Comparison of ENCODE assay signal across 17 mouse cellular contexts in the genomic region with DNA sequence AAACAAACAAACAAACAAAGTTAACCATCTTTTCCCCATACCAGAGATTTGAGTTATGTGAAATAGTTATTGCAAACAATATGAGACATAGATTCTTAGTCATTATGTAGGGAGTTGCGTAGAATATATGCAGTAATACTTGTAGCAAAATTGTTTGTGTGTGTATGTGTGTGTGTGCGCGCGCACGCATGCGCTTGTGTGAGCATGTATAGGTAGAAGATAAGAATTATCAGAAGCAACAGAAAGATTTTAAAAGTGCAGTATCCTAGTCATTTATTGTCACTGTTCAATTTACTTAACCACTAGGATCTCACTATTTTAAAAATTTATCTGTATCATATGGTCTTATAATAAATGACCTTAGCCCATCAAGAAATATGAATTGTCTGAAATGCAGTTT.
A peak's percentile ranks its signal among the peaks of the same experiment; 100 is the strongest.
DNase-seq lines count a peak whose midpoint lies in the region; TF ChIP-seq lines count a peak whose summit lies in the region.
"Had no signal": no experiment of that assay in that cellular context is flagged by ENCODE, and none has a peak within 500 bp of the region (broad histone marks: within the 10 kb centered on the region; RNA-seq: fewer than 3 reads in every experiment).

No protein-coding gene starts in this region.

- peaks cover 0 to 53% of the 10 kb centered on the region in 2 experiments; a peak in 2 of 4 replicates for H3K36me3 ChIP-seq in MEL (ENCODE audit: control insufficient read depth in 1 of 2, insufficient read depth in 2 of 2, low read length in 2 of 2)
- H3K36me3 ChIP-seq: G1E had no signal

- no peaks in the 10 kb centered on the region for H3K9me3 ChIP-seq in MEL (replicated peaks; ENCODE audit: insufficient read depth, low read length)
- H3K9me3 ChIP-seq: G1E had no signal

- no peak for TF ChIP-seq CTCF in MEL (IDR thresholded peaks at IDR 0.05 in 2 of 3, conservative IDR thresholded peaks at IDR 0.05 in 1 of 3; ENCODE audit: control insufficient read depth in 1 of 3, insufficient read depth in 1 of 3, low read depth in 2 of 3, low read length in 3 of 3, poor library complexity in 1 of 3, severe bottlenecking in 1 of 3)

- TF ChIP-seq RAD21 in MEL (IDR thresholded peaks at IDR 0.05; ENCODE audit: low read depth, low read length): no peak

- H3K4me1 ChIP-seq in MEL (ENCODE audit: control insufficient read depth in 1 of 2, insufficient read depth in 2 of 2, low read length in 2 of 2): peaks cover 32 to 50% of the 10 kb centered on the region in 2 experiments

- no peaks in the 10 kb centered on the region for H3K27me3 ChIP-seq in MEL (ENCODE audit: control insufficient read depth in 1 of 2, insufficient read depth in 2 of 2, low read length in 2 of 2)
- H3K27me3 ChIP-seq: CH12.LX, Patski had no signal

- H3K27ac ChIP-seq in MEL (ENCODE audit: control insufficient read depth, low read depth, low read length): no peak overlapping the region

- TF ChIP-seq EP300 in MEL (IDR thresholded peaks at IDR 0.05; ENCODE audit: low read depth in 1 of 2, low read length in 2 of 2): peak; percentile 28 to 53; a peak in 2 of 4 replicates

- no peak for TF ChIP-seq POLR2A in MEL (IDR thresholded peaks at IDR 0.05; ENCODE audit: control insufficient read depth in 1 of 2, insufficient read depth in 1 of 2, low read depth in 1 of 2, low read length in 2 of 2, poor library complexity in 1 of 2)

- no peak overlapping the region for H3K4me3 ChIP-seq in MEL (ENCODE audit: control insufficient read depth in 1 of 2, insufficient read depth in 1 of 2, low read depth in 2 of 2, low read length in 2 of 2)

- no peak for DNase-seq in MEL (ENCODE audit: low read depth, low spot score)
- no peak for DNase-seq in thymus, postnatal 25 days
- DNase-seq: adrenal gland, adult 2 months; adrenal gland, adult 8-10 months; adrenal gland, postnatal 10 days; adrenal gland, postnatal 14 days; adrenal gland, postnatal 25 days; adrenal gland, postnatal 36 days; B cell, adult 2 months; cerebellum, adult 11 months; cerebellum, adult 11-12 months; cerebellum, adult 18-20 months; cerebellum, adult 2 months; cerebellum, adult 8-10 months had no signal

- peaks cover 2% of the 10 kb centered on the region; the same call in 1 of the 2 replicates for H3K79me2 ChIP-seq in MEL (ENCODE audit: control insufficient read depth, insufficient read depth, low read length, poor library complexity)

- no peak overlapping the region for H3K9ac ChIP-seq in MEL (ENCODE audit: control insufficient read depth, low read depth, low read length, poor library complexity, severe bottlenecking)

TF ChIP-seq in MEL, 35 proteins besides CTCF, POLR2A, EP300 and RAD21:
- TF ChIP-seq TCF12 (IDR thresholded peaks at IDR 0.05; ENCODE audit: low read depth, low read length) (peak; percentile 60; the same call in 1 of the 2 replicates), NRF1 (IDR thresholded peaks at IDR 0.05; ENCODE audit: insufficient read depth, low read depth, low read length, poor library complexity, severe bottlenecking) (no peak), MEF2A (IDR thresholded peaks at IDR 0.05; ENCODE audit: extremely low read depth, insufficient replicate concordance, low read depth, low read length, poor library complexity, severe bottlenecking) (no peak), MAFK (IDR thresholded peaks at IDR 0.05; ENCODE audit: borderline replicate concordance, low read depth, low read length) (no peak), GATA1 (IDR thresholded peaks at IDR 0.05; ENCODE audit: low read depth, low read length) (0 out of 2 replicates have a peak, but pooled peaks have one; percentile 38), SIN3A (IDR thresholded peaks at IDR 0.05; ENCODE audit: low read length) (0 out of 2 replicates have a peak, but pooled peaks have one; percentile 33), E2F4 (IDR thresholded peaks at IDR 0.05; ENCODE audit: borderline replicate concordance, low read depth, low read length) (no peak), ETS1 (IDR thresholded peaks at IDR 0.05; ENCODE audit: low read depth, low read length) (0 out of 2 replicates have a peak, but pooled peaks have one; percentile 5), TBP (IDR thresholded peaks at IDR 0.05; ENCODE audit: low read depth, low read length) (no peak)
